Mouse (Mus musculus): ENCODE results near the gene Slc39a13. TPM values are rescaled to one million over a fixed set of nuclear protein-coding genes. Genes with fewer than 3 reads are reported as not detected.
A peak's percentile ranks its signal among the peaks of the same experiment; 100 is the strongest.
"Not testable (repeated sequence)": the region's sequence is repeated elsewhere in the genome, so short reads cannot be mapped to it uniquely, and the experiment has no call there.

Slc39a13 gene
- polyA plus RNA-seq, 1 experiment from 2014 or later, result 48.5 TPM

DNA sequence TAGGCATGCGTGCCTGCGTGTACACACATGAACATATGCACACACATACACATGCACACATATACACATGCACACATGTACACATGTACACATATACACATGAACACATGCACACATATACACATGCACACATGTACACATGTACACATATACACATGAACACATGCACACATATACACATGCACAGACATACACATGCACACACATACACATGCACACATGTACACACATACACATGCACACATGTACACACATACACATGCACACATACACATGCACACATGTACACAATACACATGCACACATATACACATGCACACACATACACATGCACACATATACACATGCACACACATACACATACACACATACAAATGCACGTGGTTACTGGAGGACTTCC is 41.6 kb upstream of the Slc39a13 start:
- not testable (repeated sequence) for H3K4me3 ChIP-seq (replicated peaks); H3K4me2 ChIP-seq; H3K36me3 ChIP-seq; H3K9me3 ChIP-seq (replicated peaks); H3K27ac ChIP-seq; H3K9ac ChIP-seq; ATAC-seq (replicated peaks; ENCODE audit: low FRiP score); H3K4me1 ChIP-seq
- 0 out of 2 replicates have a peak, but pooled peaks cover 12% of the 10 kb centered on the region for H3K27me3 ChIP-seq
- 96% methylated on average over 3 of the region's 3 CpGs for WGBS

DNA sequence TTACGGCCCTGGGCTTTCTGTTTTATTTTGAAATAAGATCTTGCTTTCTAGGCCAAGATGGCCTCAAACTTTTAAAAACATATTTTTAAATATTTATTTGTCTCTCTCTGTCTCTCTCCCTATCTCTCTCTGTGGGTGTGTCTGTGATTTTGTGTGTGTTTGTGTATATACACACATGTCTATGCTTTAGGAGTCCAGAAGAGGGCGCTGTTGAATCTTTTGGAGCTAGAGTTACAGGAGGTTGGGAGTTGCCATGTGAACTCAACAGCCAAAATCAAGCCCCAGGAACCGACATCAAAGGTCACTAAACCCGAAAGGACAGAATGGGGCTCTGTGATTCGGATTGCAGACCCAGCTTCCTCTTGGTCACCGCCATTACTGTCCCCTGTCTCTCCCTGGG is 40.2 kb upstream of the Slc39a13 start:
- no peak overlapping the region for H3K4me3 ChIP-seq (replicated peaks)
- H3K36me3 ChIP-seq, result no peaks in the 10 kb centered on the region
- no peak overlapping the region for H3K9ac ChIP-seq
- H3K4me1 ChIP-seq, result peaks cover 6% of the 10 kb centered on the region
- no peak overlapping the region for H3K4me2 ChIP-seq
- H3K27ac ChIP-seq, result no peak overlapping the region
- 72% methylated on average over 6 of the region's 6 CpGs for WGBS
- H3K27me3 ChIP-seq, result 0 out of 2 replicates have a peak, but pooled peaks cover 3% of the 10 kb centered on the region
- no peaks in the 10 kb centered on the region for H3K9me3 ChIP-seq (replicated peaks)
- no peak for ATAC-seq (replicated peaks; ENCODE audit: low FRiP score)

DNA sequence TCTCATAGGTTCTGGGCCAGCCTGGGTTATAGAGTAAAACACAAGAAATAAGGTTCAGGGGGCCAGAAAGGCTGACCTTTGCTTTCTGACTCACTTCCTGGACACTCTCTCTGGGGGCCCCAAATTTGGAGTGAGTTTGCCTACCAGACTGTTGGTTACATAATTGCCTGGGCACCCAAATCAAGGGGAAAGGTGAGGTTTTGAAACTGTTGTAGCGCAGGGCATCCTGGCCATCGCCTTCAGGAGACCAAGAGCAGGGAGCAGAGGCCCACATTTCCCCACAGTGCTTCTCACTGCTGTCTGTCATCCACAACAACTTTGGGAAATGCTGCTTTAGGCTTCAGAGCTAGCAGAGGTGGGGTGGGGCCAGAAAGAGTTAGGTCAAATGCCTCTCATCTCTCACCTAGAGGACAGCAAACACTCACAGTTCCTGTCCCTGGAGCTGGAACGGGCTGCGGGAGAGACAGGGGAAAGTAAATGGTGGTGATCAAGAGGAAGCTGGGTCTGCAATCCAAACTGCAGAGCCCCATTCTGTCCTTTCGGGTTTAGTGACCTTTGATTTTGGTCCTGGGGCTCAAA is 39.7 kb upstream of the Slc39a13 start:
- H3K9ac ChIP-seq, result no peak overlapping the region

GRCm38 (mm10) chr2:91109241-91109640 is 39.0 kb upstream of the Slc39a13 start:
- 79% methylated on average over 5 of the region's 5 CpGs for WGBS
- H3K27me3 ChIP-seq, result no peaks in the 10 kb centered on the region
- no peak for ATAC-seq (replicated peaks; ENCODE audit: low FRiP score)
- no peak overlapping the region for H3K27ac ChIP-seq
- H3K36me3 ChIP-seq, result no peaks in the 10 kb centered on the region
- no peaks in the 10 kb centered on the region for H3K4me1 ChIP-seq
- H3K4me2 ChIP-seq, result no peak overlapping the region
- H3K9ac ChIP-seq, result no peak overlapping the region
- no peaks in the 10 kb centered on the region for H3K9me3 ChIP-seq (replicated peaks)
- H3K4me3 ChIP-seq (replicated peaks), result no peak overlapping the region

More for the DNA sequence above, 39.7 kb upstream of the Slc39a13 start:
- Histone ChIP-seq H3K9me3 (replicated peaks) (no peaks in the 10 kb centered on the region), H3K36me3 (no peaks in the 10 kb centered on the region), H3K4me3 (replicated peaks) (no peak overlapping the region), H3K4me1 (peaks cover 1% of the 10 kb centered on the region), H3K27me3 (no peaks in the 10 kb centered on the region), H3K4me2 (no peak overlapping the region), H3K27ac (no peak overlapping the region)
- ATAC-seq (replicated peaks; ENCODE audit: low FRiP score), result no peak
- WGBS, result 91% methylated on average over 5 of the region's 5 CpGs

GRCm38 (mm10) chr2:91108156-91108555 is 37.9 kb upstream of the Slc39a13 start:
- H3K27ac ChIP-seq, result no peak overlapping the region
- H3K4me2 ChIP-seq, result no peak overlapping the region
- no peaks in the 10 kb centered on the region for H3K9me3 ChIP-seq (replicated peaks)
- H3K4me3 ChIP-seq (replicated peaks), result no peak overlapping the region
- no peak for ATAC-seq (replicated peaks; ENCODE audit: low FRiP score)
- no peaks in the 10 kb centered on the region for H3K27me3 ChIP-seq
- no peaks in the 10 kb centered on the region for H3K4me1 ChIP-seq
- no peaks in the 10 kb centered on the region for H3K36me3 ChIP-seq
- no peak overlapping the region for H3K9ac ChIP-seq
- WGBS, result 85% methylated on average over 3 of the region's 3 CpGs

GRCm38 (mm10) chr2:91101124-91101740 is 31.0 kb upstream of the Slc39a13 start:
- ATAC-seq (replicated peaks; ENCODE audit: low FRiP score), result peak; percentile 87
- Histone ChIP-seq H3K4me3 (replicated peaks) (no peak overlapping the region), H3K36me3 (no peaks in the 10 kb centered on the region), H3K4me2 (0 out of 2 replicates have a peak overlapping the region, but pooled peaks have one; percentile 12), H3K9ac (no peak overlapping the region), H3K27ac (no peak overlapping the region), H3K4me1 (0 out of 2 replicates have a peak, but pooled peaks cover 3% of the 10 kb centered on the region), H3K9me3 (replicated peaks) (no peaks in the 10 kb centered on the region), H3K27me3 (0 out of 2 replicates have a peak, but pooled peaks cover 2% of the 10 kb centered on the region)
- WGBS, result 6% methylated on average over 7 of the region's 7 CpGs

GRCm38 (mm10) chr2:91098156-91098555 is 27.9 kb upstream of the Slc39a13 start:
- no peaks in the 10 kb centered on the region for H3K36me3 ChIP-seq
- no peak for ATAC-seq (replicated peaks; ENCODE audit: low FRiP score)
- H3K9ac ChIP-seq, result no peak overlapping the region
- H3K27ac ChIP-seq, result no peak overlapping the region
- no peak overlapping the region for H3K4me2 ChIP-seq
- H3K9me3 ChIP-seq (replicated peaks), result no peaks in the 10 kb centered on the region
- 0 out of 2 replicates have a peak, but pooled peaks cover 2% of the 10 kb centered on the region for H3K27me3 ChIP-seq
- H3K4me3 ChIP-seq (replicated peaks), result no peak overlapping the region
- H3K4me1 ChIP-seq, result 0 out of 2 replicates have a peak, but pooled peaks cover 3% of the 10 kb centered on the region
- 85% methylated on average over 2 of the region's 2 CpGs for WGBS

DNA sequence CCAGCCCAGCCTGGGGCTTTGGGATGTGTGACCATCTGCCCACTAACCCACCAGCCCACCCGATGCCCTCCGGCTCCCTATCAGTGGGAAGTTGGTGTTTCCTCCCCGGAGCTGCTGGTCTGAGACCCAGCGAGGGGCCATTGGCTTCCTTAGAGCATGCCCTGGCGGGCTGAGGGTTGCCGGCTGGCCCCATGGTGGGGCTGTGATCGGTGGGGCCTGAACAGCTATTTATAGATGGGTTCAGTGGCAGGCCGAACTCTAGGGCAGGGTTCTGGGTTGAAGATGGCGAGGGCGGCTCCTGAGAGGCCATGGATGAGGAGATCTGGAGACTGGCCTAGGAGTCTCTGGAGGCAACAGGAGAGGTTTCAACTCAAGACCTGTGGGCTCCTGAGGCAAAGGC is 26.8 kb upstream of the Slc39a13 start:
- no peaks in the 10 kb centered on the region for H3K27me3 ChIP-seq
- H3K9ac ChIP-seq, result no peak overlapping the region
- WGBS, result 62% methylated on average over 10 of the region's 10 CpGs
- no peak overlapping the region for H3K4me2 ChIP-seq
- no peak for ATAC-seq (replicated peaks; ENCODE audit: low FRiP score)
- H3K36me3 ChIP-seq, result no peaks in the 10 kb centered on the region
- H3K27ac ChIP-seq, result no peak overlapping the region
- H3K4me3 ChIP-seq (replicated peaks), result no peak overlapping the region
- no peaks in the 10 kb centered on the region for H3K9me3 ChIP-seq (replicated peaks)
- H3K4me1 ChIP-seq, result 0 out of 2 replicates have a peak, but pooled peaks cover 3% of the 10 kb centered on the region

DNA sequence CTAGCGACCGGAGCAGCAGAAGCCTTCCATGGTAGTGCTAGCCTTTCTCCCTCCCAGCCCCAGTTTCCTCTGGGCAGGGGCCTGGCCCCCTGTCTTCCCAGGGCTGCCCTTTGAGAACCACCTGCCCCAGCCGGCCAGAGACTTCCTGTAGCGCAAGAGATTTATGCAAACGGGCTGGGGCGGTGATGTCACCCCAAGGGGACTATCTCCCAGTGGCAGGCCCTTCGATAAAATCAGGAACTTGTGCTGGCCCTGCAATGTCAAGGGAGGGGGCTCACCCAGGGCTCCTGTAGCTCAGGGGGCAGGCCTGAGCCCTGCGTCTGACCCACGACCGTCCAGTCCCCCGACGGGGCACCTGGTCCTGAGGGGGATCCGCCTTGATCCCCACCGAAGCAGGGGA is 26.3 kb upstream of the Slc39a13 start:
- no peak overlapping the region for H3K9ac ChIP-seq
- 65% methylated on average over 14 of the region's 14 CpGs for WGBS
- no peak for ATAC-seq (replicated peaks; ENCODE audit: low FRiP score)
- H3K4me2 ChIP-seq, result no peak overlapping the region
- no peak overlapping the region for H3K27ac ChIP-seq
- 0 out of 2 replicates have a peak, but pooled peaks cover 3% of the 10 kb centered on the region for H3K4me1 ChIP-seq
- H3K4me3 ChIP-seq (replicated peaks), result no peak overlapping the region
- no peaks in the 10 kb centered on the region for H3K9me3 ChIP-seq (replicated peaks)
- no peaks in the 10 kb centered on the region for H3K27me3 ChIP-seq
- no peaks in the 10 kb centered on the region for H3K36me3 ChIP-seq

- 73% methylated on average over 6 of the region's 6 CpGs for WGBS
- ATAC-seq (replicated peaks; ENCODE audit: low FRiP score), result no peak
- no peaks in the 10 kb centered on the region for H3K36me3 ChIP-seq
Observed at GRCm38 (mm10) chr2:91090827-91091226, 20.6 kb upstream of the Slc39a13 start.

GRCm38 (mm10) chr2:91090208-91090607 is 20.0 kb upstream of the Slc39a13 start:
- WGBS, result 75% methylated on average over 6 of the region's 6 CpGs
- no peak overlapping the region for H3K27ac ChIP-seq
- ATAC-seq (replicated peaks; ENCODE audit: low FRiP score), result no peak

More at GRCm38 (mm10) chr2:91090827-91091226, 20.6 kb upstream of the Slc39a13 start:
- Histone ChIP-seq H3K4me3 (replicated peaks) (no peak overlapping the region), H3K9ac (no peak overlapping the region), H3K4me2 (no peak overlapping the region), H3K9me3 (replicated peaks) (no peaks in the 10 kb centered on the region), H3K27me3 (no peaks in the 10 kb centered on the region), H3K27ac (no peak overlapping the region), H3K4me1 (no peaks in the 10 kb centered on the region)

DNA sequence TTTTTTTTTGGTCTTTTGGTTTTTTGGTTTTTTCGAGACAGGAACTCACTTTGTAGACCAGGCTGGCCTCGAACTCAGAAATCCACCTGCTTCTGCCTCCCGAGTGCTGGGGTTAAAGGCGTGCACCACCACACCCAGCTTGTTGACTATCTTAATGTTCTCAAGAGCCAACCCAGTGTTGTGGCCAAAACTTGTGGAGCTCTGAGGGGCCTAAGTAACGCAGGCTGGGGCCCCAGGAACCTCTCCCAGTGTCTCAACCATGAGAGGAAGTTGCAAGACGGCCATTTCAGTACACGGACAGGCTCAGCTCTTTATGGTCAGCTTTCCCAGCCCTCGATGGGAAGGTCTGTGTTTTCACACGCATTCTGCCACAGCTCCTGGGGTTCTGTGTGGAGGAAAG is 18.8 kb upstream of the Slc39a13 start:
- no peak for ATAC-seq (replicated peaks; ENCODE audit: low FRiP score)
- Histone ChIP-seq H3K4me2 (no peak overlapping the region), H3K36me3 (no peaks in the 10 kb centered on the region), H3K9me3 (replicated peaks) (no peaks in the 10 kb centered on the region), H3K4me3 (replicated peaks) (no peak overlapping the region), H3K4me1 (no peaks in the 10 kb centered on the region; the same call in 1 of the 2 replicates), H3K9ac (no peak overlapping the region), H3K27me3 (no peaks in the 10 kb centered on the region), H3K27ac (no peak overlapping the region)
- 83% methylated on average over 9 of the region's 9 CpGs for WGBS

More at GRCm38 (mm10) chr2:91090208-91090607, 20.0 kb upstream of the Slc39a13 start:
- H3K27me3 ChIP-seq, result no peaks in the 10 kb centered on the region
- H3K4me3 ChIP-seq (replicated peaks), result no peak overlapping the region
- no peak overlapping the region for H3K9ac ChIP-seq
- H3K36me3 ChIP-seq, result no peaks in the 10 kb centered on the region
- H3K4me2 ChIP-seq, result no peak overlapping the region
- no peaks in the 10 kb centered on the region for H3K4me1 ChIP-seq
- no peaks in the 10 kb centered on the region for H3K9me3 ChIP-seq (replicated peaks)
